Mouse (Mus musculus): ENCODE measurements around the gene Skor1.

The Skor1 gene

DNA sequence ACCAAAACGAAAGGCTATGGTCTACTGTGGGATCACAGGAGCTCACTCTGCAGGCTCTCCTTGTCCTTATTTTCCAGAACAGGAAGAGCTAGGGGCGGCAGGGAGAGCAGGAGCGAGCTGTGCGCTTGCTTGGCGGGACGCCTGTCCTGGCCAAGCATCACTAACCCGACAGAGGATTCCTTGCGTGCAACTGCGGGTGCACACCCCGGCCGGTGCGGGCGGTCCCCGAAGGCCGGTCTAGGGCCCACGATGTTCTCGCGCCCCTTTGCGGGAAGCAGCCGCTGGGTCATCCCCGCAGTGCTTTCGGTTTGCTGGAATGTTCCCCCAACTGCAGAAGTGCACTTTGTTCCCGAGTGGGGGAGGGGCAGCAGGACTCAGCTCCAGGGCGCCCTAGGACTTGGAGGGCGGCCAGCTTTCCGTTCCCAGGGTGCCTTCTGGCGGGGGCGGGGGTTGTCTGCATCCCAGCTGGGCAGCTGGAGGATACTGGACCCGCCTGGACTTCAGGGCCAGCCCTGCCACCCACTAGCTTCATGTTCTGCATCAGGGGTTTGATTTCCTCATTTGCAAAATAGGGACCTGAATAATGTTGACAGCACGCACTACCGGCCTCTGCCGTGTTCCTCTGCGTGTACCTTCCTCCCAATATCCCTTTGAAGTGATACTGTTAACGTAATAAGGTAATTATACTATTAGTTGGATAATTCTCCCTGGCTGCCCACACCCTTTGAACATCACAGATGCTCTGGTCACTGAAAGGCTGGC is 39.6 kb downstream of the Skor1 start:
- in situ Hi-C loops (cut with MboI; ENCODE audit: low pct_unique_long_range_greater_than_20kb in 1 of 2, low sequenced_read_pairs in 2 of 2, unreplicated experiment in 1 of 2), result no loop called here

DNA sequence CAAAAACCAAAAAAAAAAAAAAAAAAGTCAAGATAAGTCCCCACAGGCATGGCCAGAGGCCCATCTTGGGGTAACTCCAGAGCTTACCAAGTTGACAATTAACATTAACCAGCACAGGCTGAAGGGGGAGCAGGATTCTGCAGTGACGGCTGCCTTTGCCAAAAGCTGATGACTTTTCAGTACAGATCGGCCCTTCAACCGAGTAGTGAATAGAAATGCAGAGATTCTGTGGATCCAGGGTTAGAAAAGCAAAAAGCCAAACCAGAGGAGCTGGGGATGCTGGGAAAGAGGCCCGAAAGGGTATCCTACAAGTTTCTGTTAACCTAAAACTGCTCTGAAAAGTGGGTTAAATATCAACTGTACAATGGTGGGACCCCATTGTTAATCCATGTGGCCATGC is 40.2 kb downstream of the Skor1 start:
- in situ Hi-C loops (cut with MboI; ENCODE audit: low pct_unique_long_range_greater_than_20kb in 1 of 2, low sequenced_read_pairs in 2 of 2, unreplicated experiment in 1 of 2), result no loop called here

DNA sequence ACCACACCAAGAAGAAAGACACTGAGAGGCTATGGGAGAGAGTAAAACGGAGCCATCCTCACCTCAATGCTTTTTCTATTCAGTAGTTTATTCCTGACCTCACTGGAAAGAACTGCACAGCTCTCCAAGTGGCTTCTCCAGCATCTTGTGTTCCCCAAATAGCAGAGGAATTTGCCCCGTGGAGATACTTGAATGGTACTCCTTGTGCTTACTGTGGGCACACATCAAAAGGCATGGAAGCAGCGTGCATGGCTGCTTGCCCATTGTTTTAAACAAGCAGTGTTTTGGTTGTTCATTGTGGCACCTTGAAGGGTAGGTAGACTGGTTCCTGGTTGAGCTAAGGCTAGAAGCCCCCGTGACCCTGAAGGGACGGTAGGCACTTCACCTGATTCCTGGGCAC is 48.1 kb downstream of the Skor1 start:
- in situ Hi-C loops (cut with MboI; ENCODE audit: low pct_unique_long_range_greater_than_20kb in 1 of 2, low sequenced_read_pairs in 2 of 2, unreplicated experiment in 1 of 2), result no loop called here

DNA sequence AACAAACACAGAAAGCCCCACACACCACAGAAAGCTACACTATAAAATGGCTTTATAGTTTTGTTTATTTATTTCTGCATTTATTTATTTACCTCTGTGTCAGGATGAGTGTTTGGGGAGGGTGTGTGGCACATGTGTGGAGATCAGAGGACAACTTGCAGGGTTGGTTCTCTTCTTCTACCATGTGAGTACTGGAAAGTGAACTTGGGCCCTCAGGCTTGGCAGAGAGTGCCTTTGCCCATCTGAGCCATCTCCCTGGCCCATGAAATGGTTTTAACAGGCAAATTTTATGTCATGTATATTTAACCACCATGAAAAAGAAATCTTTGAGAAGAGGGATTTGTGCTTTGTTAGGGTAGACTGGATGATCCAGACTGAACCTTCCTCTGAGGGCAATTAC is 48.9 kb downstream of the Skor1 start:
- in situ Hi-C loops (cut with MboI; ENCODE audit: low pct_unique_long_range_greater_than_20kb in 1 of 2, low sequenced_read_pairs in 2 of 2, unreplicated experiment in 1 of 2), result no loop called here

DNA sequence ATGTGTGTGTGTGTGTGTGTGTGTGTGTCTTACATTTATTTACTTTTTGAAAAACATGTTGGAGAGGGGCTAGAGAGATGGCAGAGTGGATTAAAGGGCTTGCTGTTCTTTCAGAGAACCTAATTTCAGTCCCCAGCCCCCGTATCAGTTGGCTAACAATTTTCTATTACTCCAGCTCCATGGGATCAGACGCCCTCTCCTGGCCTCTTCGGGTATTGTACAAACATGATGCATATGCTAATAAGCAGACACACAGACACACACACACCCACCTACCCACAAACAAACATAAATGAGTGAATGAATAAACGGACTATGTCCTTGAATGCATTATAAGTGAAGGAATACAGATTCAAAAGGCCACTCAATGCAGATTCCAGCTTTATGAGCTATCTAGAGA is 49.4 kb downstream of the Skor1 start:
- in situ Hi-C loops (cut with MboI; ENCODE audit: low pct_unique_long_range_greater_than_20kb in 1 of 2, low sequenced_read_pairs in 2 of 2, unreplicated experiment in 1 of 2), result no loop called here

DNA sequence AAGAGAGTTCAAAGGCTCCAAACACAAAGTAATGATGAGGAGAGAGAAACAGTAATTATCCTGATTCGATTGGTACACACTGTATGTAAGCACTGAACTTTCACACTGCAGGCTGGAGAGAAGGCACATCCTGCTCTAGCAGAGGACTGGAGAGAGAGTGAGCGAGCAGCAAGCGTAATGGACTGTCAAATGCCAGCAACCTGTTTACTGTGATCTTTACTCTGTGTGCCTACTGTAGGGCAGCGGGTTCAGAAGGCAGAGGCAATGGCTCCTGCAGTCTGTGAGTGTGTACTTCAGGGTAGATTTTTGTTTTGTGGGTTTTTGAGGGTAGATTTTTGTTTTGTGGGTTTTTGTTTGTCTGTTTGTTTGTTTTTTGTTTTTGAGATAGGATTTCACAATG is 49.9 kb downstream of the Skor1 start:
- in situ Hi-C loops (cut with MboI; ENCODE audit: low pct_unique_long_range_greater_than_20kb in 1 of 2, low sequenced_read_pairs in 2 of 2, unreplicated experiment in 1 of 2), result no loop called here

DNA sequence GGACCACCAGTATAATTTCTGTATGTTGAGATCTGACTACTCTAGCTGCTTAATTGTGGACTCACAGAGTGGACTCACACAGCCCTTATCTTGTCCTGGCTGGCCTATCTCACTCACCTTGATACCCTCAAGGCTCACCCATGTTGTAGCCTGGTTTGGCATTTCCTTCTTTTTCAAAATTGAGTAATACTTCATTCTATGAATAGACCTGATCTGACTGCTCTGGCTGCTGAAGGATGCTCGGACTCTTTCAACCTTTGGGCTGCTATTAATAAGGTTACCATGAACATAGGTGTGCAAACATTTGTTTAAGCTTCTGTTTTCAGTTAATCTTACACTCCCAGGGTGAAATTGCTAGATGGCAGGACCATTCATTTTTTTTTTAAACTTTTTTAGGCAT is 51.6 kb downstream of the Skor1 start:
- in situ Hi-C loops (cut with MboI; ENCODE audit: low pct_unique_long_range_greater_than_20kb in 1 of 2, low sequenced_read_pairs in 2 of 2, unreplicated experiment in 1 of 2), result no loop called here

DNA sequence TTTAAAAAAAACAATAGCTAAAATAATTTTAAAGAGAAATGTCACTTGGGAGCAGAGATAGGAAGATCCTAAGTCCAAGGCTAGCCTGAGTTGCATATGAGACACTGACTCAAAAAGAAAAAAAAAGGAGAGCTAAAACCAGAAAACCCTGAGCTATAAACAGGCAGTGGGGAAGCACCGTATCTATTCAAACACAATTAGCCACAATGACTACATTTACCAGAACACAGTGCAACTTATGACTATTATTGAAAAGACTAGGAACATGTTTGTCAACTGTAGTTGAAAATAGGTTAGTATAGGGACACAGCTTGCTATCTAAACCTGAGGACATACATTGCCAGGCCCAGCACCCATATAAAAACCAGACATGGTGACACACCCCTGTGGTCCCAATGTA is 54.7 kb downstream of the Skor1 start:
- in situ Hi-C loops (cut with MboI; ENCODE audit: low pct_unique_long_range_greater_than_20kb in 1 of 2, low sequenced_read_pairs in 2 of 2, unreplicated experiment in 1 of 2), result no loop called here

DNA sequence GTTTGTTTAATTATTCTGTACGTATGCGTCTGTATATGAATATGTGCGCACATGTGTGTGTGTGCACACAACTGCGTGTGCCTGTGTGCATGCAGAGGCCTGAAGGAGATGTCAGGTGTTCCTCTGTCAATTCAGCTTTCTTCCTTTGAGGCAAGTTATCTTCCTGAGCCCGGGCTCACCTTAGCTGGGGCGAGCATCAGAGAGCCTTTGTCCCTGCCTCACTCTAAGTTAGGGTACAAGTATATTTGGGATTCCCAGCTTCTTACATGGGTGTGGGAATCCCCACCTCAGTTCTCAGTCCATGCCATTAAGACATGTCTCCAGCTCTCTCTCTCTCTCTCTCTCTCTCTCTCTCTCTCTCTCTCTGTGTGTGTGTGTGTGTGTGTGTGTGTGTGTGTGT is 56.2 kb downstream of the Skor1 start:
- in situ Hi-C loops (cut with MboI; ENCODE audit: low pct_unique_long_range_greater_than_20kb in 1 of 2, low sequenced_read_pairs in 2 of 2, unreplicated experiment in 1 of 2), result no loop called here

DNA sequence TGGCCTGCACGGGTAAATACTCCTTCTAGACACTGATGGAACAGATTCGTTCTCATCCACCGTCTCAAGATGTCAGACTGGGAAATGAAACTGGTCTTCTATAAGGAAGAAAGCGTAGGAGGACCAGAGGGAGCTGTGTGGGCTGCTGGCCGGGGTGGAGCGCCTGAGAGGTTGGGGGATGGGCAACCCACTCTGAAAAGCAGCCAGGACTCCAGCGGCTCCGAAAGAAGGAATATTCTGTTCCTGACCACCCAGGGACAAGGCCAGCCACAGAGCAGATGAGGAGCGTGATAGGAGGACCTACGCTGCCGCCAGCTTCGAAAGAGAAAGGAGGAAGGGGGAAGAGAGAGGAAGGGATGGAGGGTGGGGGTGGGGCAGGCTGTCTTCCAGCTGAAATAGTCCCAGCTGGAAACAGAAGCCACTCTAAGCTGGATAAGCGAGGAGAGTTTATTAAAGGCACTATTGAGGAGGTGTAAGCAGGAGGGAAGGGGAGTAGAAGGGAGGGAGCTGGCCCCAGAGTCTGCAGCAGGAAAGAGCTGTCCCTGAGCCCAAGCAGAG is 56.7 kb downstream of the Skor1 start:
- in situ Hi-C loops (cut with MboI; ENCODE audit: low pct_unique_long_range_greater_than_20kb in 1 of 2, low sequenced_read_pairs in 2 of 2, unreplicated experiment in 1 of 2), result no loop called here

DNA sequence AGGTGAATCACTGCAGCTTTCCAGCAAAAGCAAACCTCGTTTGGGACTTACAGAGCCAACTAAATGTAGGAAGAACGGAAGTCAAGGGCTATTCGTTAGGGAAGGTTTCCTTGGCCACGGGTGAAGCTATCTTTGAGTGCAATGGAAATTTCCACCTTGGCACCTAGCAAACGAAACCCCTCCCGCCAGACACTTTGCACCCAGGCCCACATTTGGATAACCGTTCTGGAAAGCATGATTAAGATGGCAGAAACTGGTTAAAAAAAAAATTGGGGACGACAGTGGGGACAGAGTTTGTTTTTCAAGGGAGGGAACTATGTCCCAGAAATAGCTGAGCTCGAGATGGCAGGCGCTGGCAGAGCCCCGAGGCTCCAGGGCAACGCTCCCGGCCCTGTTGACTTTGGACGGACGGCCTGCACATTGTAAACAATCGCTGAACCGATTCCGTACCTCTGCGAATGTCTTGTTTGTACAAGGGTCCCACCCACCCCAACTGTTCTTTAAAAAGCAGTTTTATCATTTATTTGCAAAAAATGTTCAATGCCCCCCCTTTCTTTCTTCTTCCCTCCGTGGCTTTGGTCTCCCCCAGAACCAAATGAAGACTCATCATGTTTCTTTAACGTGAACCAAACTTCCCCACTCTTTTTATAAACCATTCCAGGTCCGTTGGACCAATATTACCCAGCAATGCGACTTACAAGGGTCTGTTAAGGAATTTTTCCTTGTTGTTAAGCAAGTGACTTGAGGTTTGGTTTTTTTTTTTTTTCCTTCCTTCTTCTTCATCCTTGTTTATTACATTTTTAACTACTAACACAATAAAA is 57.5 kb downstream of the Skor1 start:
- in situ Hi-C loops (cut with MboI; ENCODE audit: low pct_unique_long_range_greater_than_20kb in 1 of 2, low sequenced_read_pairs in 2 of 2, unreplicated experiment in 1 of 2), result no loop called here

DNA sequence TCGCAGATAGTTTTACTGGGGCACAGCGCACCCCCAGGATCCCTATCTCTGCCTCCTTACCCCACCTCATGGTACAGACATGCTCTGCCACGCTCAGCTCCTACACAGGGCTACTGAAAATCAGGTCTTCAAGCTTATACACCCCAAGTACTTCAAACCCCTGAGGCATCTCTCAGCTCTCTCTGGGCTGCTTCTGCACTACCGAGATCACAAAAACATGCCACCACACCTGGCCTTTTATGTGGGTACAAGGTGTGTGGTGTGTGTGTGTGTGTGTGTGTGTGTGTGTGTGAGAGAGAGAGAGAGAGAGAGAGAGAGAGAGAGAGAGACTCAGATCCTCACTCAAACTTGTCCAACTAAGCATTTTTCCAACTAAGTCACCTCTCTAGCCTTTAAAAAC is 59.6 kb downstream of the Skor1 start:
- in situ Hi-C loops (cut with MboI; ENCODE audit: low pct_unique_long_range_greater_than_20kb in 1 of 2, low sequenced_read_pairs in 2 of 2, unreplicated experiment in 1 of 2), result no loop called here
